Mouse (Mus musculus): ENCODE measurements around the gene Stard3.

Gene Stard3

DNA sequence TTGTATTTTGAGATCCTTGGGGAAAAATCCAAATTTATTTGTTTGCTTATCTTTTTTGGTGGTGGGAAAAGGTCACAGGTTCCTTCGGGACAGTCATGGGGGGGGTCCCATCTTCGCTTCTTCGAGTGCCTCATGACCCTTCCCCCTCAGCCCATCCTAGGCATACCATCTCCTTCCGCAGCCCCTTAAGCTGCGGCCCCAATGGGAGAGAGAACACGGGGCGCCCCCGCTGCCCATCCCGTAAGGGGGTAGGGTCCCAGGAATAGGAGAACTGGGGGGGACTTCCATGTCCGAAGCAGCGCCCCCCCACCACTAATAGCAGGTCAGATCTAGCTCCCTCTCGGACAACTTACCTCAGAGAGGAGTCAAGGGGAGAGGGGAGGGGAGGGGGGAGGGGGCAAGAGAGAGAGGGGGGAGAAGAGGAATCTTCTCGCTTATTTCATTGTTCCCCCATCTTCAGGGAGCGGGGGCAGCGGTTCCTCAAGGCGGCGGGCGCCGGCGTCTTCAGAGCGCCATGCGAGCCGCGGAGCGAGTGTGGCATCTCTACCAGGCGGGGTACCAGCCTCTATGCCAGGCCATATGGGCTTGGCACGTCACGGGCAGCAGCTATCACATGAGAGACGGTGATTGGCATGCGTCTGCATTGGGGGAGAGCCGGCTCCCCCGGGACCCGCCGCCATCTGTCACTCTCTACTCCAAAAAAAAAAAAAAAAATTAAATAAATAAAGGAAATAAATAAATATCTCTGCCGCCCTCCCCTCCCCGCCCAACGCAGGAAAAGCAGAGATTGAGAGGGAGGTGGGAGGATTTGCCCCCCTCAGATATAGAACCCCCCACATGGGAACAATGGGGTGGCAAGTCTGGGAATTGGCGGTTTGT is 28.8 kb upstream of the Stard3 start, which contains the start of gene Neurod2:
Gene Neurod2, minus strand, starts transcription at position 568 of the 879 bp plus-strand sequence.
- DNase-seq (ENCODE audit: low read depth, low spot score), result peak; percentile 97

GRCm38 (mm10) chr11:98329960-98330744 is 28.0 kb upstream of the Stard3 start:
- no peak for DNase-seq (ENCODE audit: low read depth, low spot score)

DNA sequence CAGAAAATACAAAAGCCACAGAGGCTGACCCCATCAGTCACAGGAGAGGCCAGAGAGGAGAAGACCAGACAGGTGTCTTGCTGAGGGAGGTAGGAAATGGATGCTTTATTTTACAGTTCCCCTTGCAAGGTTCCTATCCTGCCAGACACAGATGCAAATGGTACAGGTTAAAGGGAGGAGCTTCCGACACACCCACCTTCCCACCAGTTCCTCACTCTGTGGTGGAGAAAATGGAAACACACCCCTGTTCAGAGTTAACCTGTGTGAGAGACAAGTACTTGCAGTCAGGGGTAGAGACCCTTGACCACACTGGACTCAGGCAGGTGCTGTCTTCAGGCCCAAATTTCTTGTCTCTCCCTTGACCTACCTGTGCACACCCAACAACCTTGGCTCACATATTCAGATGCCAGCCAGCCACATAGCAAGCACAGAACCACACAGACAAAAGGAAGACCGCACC is 27.4 kb upstream of the Stard3 start:
- no peak for DNase-seq (ENCODE audit: low read depth, low spot score)

GRCm38 (mm10) chr11:98331401-98331800 is 26.8 kb upstream of the Stard3 start:
- DNase-seq (ENCODE audit: low read depth, low spot score), result no peak

DNA sequence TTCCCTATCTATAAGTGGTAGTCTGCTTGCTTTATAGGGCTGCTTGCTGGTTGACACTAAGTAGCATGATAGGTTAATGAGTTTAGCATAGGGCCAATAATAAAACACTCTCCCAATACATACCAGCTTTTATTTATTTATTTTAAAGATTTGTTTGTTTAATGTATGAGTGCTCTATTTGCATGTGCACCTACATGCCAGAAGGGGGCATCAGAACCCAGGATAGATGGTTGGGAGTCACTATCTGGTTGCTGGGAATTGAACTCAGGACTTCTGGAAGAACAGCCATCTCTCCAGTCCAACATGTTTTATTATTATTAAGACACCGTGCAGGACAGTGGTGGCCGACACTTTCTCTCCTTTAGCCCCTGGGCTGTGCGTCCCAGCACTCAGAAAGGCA is 26.0 kb upstream of the Stard3 start:
- DNase-seq (ENCODE audit: low read depth, low spot score), result no peak

GRCm38 (mm10) chr11:98332841-98333240 is 25.3 kb upstream of the Stard3 start:
- DNase-seq (ENCODE audit: low read depth, low spot score), result no peak

DNA sequence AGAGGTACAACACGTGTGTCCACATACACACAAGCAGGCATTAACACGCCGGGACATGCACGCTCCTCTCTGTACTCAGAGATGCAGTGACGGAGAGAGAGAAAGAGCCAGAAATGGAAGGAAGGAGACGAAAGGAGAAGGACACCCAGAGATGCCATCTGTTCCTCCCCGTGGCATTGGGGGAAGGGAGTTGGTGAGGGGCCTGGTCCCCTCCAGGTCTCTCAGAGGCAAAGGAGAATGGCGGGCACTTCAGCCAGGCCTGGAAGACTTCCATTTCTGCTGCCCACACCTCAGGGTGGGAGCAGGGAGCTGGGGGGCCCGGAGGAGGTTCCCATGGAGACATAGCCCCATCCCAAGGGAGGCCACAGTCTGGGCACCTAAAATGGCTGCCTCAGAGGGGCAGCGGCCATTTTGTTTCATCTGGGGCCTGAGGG is 24.9 kb upstream of the Stard3 start:
- DNase-seq (ENCODE audit: low read depth, low spot score), result peak; percentile 86

- DNase-seq (ENCODE audit: low read depth, low spot score), result peak; percentile 75
Observed at GRCm38 (mm10) chr11:98333981-98334741, 24.0 kb upstream of the Stard3 start.

DNA sequence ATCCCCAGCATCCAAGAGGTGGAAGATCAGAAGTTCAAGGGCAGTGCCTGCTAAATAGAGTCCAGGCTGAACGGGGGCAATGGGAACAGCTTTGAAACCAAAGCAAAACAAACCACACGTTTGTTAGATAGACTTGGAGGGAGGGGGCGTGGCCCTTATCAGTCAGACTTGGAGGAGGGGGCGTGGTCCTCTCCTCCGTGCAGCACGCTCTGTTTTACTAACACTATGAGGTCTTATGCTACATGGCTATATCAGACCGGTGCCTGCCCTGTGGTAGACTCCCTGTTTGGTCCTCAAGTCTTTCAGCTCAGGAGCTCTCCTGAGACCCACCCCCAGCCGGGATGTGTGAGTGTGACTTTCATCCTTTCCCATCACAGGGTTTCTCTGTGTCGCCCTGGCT is 22.9 kb upstream of the Stard3 start:
- DNase-seq (ENCODE audit: low read depth, low spot score), result no peak

DNA sequence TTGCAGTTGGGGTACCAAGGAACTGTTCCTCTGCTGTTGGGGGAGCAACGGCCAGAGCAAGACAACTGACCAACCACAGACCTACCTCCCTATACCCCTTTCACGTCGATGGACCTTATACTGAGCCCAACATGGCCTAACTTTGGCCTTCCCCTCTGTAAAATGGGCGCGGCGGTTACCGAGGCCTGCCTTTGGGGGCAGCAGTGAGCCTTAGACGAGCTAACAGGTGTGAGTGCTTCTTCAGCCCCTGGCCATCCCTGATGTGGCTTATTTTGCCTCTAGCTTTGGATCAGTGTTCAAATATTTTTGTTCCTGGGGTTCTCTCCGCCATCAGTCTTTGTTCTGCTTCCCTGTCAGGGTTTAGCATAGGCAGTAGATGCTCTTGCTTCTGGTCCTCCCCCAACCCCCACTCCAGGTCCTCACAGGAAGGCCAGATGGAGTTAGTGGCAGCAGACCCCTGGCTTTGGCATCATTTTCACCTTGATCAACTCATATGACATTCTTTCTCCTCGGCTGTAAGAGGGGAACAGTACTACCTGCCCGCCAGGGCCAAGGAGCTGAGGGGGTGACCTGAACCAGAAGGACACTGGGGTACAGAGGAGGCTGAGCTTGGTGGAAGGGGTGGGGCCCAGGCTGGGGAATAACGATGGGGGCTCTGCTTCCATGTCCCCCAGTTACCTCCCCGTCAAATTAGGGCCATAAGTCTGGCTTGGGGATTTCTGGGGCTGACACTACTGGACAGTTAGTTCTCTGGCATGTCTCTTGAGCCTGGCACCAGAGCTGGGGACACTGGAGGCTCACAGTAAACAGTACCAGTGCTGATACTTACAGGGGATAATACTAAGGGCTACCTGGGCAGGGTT is 21.7 kb upstream of the Stard3 start:
- no peak for DNase-seq (ENCODE audit: low read depth, low spot score)

GRCm38 (mm10) chr11:98338507-98338961 is 19.6 kb upstream of the Stard3 start:
- DNase-seq (ENCODE audit: low read depth, low spot score), result peak; percentile 89

DNA sequence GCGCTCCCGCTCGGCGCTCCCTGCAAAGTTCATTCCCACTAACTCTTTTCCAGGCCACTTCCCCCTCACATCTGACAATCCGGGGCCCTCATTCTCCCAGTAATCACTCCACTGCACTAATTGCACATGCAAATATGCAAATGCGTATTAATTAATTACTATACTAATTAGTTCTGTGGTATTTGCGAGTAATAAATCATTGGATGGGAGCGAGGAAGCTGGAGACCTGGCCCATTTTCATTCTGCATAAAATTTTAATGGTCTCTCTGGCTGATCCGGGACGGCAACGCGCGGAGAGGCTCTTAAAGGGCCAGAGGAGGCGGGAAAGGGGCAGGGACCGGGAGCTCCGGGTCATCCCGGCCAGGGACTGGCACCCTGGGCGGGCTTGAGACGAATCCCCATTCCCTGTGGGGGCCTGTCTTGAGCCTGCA is 19.1 kb upstream of the Stard3 start:
- peak; percentile 58 for DNase-seq (ENCODE audit: low read depth, low spot score)

DNA sequence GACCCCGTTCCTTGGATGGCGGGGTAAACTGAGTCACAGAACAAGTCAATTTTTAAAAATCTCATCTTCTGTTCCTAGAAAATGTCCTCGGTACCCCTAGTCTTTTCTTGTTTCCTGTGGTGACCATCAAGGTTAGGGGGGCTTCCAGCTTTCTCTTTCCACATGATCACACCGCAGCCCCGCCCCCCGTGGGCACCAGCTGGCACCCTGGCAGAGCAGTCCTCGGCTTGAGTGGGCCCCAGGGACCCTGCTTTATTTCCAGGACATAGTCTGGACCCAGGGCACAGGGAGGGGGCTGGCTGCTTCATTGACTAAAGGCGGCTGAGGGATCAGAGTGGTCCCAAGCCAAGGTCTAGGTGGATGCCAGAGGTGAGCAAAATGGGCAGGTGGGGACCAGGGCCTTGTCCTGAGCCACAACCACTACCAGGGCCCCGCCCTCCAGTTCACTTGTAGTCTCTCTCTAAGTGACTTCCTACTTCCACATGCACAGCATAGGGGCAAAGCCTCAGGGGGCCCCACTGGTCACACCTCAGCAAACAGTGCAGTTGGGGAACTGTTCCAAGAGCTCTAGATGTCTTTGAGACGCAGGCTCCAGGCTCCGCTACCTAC is 18.4 kb upstream of the Stard3 start:
- DNase-seq (ENCODE audit: low read depth, low spot score), result no peak

DNA sequence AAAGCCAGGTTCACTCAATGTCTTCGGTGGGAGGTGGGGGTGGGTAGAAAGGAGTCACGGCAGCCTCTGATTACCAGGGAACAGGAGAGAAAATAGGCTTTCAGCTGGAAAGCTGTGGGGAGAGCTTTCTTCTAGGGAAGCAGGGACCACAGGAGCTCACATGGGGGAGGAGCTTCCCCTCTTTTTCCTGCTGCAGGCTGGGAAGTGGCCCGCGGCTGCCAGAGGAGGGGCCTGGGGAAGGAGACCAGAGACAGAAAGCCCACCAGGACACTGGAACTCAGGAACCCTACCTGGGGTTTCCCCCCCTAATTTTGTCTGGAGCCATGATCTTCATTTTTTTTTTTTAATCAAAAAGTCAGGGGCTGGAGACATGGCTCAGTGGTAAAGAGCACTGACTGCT is 17.6 kb upstream of the Stard3 start:
- no peak for DNase-seq (ENCODE audit: low read depth, low spot score)

GRCm38 (mm10) chr11:98341174-98341573 is 17.0 kb upstream of the Stard3 start:
- no peak for DNase-seq (ENCODE audit: low read depth, low spot score)

DNA sequence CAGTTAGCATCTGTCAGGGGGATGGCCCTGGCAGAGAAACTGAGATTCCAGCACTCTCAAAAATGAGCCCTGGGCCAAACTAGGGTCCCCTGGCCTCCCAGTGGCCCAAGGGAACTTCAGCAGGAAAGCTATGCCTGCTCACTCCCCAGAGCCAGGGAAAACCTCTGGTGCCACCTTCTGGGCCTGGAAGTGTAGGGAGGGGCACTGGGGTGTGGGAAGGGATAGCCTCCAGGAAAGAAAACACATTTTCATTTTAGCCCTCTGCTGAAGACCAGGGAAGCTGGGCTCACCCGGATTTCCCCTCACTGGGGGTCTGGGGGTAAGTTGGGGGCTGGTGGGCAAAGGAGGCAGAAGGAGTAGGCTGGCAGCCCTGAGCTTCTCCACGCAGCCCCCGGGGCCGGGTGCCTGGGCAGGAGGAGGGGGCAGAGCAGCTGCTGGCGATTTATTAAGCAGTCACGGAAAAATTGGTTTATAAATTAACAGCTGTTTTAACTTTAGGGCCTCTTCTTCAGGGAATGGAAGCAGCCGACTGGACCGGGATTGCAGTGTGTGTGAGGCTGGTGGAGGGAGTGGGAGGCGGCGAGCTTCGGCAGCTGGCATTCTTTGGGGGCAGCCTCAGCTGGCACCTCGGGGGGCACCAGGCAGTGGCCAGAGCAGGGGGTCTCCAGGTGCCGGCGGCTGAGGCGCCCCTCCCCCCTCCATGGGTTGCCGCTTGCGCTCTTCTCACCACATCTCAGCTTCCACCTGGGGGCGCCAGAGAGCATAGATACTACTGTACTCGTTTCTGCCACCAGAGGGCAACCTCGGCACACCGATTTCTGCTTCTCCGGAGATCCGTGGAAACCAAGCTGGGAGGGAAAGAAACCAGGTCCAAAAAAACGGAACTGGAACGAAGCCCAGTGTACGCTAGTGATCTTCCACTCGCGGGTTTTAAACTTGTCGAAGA is 15.9 kb upstream of the Stard3 start:
- peak; percentile 96 for DNase-seq (ENCODE audit: low read depth, low spot score)

DNA sequence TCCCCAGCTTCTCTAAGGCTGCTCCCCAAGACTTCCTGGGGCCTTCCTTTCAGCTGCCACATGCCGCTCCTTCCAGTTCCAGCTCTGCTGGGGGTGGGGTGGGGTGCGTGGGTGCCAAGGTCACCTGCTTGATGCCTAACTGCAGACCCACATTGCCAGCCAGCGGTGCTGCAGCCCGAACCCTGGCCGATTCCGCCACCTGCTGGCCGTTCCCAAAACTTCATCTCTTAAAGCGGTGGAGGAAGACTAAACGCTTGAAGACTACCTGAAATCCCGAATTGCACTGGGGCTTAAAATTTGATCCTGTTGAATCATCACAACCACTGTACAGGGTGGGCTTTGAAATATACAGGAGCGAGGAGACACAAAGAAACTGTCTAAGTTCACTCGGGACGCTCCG is 12.9 kb upstream of the Stard3 start:
- DNase-seq (ENCODE audit: low read depth, low spot score), result peak; percentile 91

DNA sequence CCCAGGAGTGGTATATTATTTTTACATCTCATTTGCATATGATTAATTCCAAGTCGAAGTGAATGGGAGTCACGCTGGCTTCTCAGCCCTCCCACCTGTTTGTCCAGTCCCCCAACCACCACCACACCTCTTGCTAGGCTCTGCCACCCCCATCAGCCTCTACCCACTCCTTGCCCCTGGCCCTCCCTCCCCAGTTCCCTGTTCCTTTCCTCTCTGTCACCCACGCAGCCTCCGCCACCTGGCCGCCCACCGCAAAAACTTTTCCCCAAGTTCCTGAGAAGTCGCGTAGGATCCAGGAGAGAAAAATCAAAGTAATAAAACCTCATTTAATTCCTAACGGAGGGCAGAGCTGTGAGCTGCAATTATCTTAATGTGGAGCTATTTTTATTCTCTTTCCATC is 12.0 kb upstream of the Stard3 start:
- DNase-seq (ENCODE audit: low read depth, low spot score), result peak; percentile 59
